Mouse (Mus musculus): Measurements from ENCODE around the gene Fam166b.
A peak's percentile ranks its signal among the peaks of the same experiment; 100 is the strongest.

Gene Fam166b

DNA sequence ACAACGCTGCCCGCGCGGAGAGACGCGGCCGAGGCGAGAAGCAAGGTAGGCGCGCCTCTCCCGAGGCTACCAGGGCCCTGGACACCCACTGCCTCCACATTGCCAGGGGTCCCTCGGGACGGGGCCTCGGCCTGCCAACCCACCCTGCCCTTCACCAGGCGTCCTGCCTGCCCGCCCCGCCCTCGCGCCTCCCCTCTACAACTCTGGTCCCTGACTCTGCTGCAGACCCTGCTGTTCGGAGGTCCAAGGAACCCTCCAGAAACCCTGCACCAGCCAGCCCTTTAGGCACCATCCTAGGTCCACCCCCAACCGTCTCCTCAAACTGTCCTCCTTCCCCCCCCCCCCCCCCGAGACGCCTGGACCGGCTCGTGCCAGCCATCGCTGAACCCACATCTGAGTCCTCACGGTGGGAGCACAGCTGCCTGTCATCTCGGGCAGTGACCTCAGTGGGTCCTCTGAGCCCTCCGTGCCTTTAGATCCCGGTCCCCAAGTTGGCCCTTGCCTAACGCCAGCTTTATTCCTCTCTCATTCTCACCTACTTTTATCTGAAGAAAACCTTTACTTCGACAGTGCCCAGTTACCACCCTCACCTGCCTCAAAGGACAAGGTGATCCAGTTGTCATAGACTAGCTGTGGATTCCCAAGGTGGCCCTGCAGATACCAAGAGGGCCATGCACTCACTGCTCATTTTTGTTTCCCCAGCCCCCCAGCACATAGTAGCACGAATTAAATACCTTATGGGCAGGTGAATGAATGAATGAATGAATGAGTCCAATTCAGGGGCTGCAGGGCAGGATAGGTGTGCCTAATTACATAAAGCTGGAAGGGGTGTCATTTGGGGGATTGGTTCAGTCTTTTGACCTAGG lies 46.5 kb downstream of the Fam166b start:
- DNase-seq (ENCODE audit: low read depth in 1 of 2, low spot score in 2 of 2), result no peak

DNA sequence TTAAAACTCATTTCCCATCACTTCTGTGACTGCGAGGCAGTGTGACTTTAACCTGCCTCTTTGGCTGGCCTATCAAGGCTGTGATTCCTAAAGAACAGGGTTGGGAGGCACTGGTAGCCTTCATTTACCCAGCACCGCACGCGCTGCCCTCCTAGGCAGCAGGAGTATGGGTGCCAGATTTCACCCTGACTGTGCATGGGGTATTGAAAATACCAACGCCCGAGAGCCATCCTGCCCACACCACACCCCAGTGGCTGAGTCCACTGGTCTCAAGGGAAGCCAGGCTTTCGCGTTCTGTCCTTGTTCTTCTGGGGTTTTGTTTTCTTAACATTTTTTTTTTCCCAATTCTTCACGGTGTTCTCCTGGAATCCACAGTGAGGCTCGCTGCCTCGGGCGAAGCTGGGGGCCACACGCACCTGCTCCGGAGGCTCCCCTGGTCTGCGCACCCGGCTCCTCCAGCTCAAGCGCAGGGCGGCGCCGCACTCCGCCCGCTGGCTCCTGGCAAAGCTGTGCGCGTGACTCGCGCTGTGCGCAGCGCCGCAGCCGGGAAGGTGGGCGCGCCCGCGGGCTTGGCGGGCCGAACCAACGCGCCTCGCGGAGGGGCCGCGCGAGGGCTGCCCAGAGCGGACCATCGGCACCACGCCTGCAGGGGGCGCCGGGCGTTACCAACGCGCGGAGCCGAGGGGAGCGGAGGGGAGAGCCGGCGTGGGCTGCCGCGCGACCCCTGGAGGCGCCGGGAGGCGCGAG lies 47.4 kb downstream of the Fam166b start, which contains the start of gene Rusc2:
TSS of gene Rusc2 (plus strand) at position 572 of the 747 bp plus-strand sequence.
- peak; percentile 39 to 66 for DNase-seq (ENCODE audit: low read depth in 1 of 2, low spot score in 2 of 2)

DNA sequence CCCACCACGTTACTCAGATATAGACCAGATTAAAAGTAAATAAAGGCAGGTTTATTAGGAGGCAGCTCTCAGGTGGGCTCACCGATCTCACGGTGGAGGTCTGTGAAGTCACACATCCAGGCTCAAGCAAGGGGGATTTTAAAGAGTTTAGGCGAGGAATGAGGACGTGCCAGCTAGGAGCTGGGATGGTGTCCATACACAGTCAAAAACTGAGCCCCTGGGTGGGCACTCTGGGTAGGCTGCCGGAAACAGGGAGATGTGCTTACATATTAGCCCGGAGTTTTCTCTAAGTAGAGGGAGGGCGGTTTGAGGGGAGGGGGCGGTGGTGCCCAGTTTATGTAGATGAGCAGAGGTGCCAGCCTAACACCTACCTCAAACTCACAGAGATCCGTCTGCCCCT lies 48.0 kb downstream of the Fam166b start:
- no peak for DNase-seq (ENCODE audit: low read depth in 1 of 2, low spot score in 2 of 2)

DNA sequence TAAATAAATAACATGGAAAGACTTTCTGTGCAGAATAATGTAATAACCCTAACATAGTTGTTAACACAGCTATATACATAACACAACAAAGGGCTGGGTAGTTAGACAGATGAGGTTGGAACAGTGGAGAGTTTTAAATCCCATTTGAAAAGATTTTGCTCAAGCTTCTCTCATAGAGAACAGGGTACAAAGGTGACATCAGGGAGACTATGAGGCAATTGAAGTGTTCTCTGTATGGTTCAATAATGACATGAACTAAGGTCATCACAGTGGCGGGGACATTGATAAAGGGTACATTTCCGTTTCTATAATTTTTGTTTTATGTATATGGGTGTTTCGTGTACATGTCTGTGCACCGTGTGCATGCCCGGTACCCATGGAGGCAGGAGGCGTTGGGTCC lies 49.3 kb downstream of the Fam166b start:
- DNase-seq (ENCODE audit: low read depth in 1 of 2, low spot score in 2 of 2), result no peak

Data from monocyte, adult 2 months (primary cell).